Mouse (Mus musculus) lung, postnatal 0 days (tissue): ENCODE measurements around the gene Hip1.

Source experiments
- CTCF ChIP-seq: IDR thresholded peaks from 2 replicates; pipeline ENCODE4 v1.5.1; 2016; ENCODE audit warnings: antibody characterized with exemption, mild to moderate bottlenecking
- EP300 ChIP-seq: IDR thresholded peaks from 2 replicates; pipeline ENCODE4 v1.6.1; 2016; ENCODE audit warnings: antibody characterized with exemption, mild to moderate bottlenecking, control low read depth

- no peak for TF ChIP-seq CTCF
- TF ChIP-seq EP300, result no peak
These were observed 145.5 kb downstream of the Hip1 start for GRCm38 (mm10) chr5:135399382-135399781.
